Mouse (Mus musculus) thymus, adult 18-20 months (tissue): ENCODE data around the gene Mylip.

Experiments used
- DNase-seq, 2 experiments: peaks; one replicate each; pipeline ENCODE4 v3.0.0; 2022; ENCODE audit warnings: mixed read lengths in 2 of 2

Mylip gene

DNA sequence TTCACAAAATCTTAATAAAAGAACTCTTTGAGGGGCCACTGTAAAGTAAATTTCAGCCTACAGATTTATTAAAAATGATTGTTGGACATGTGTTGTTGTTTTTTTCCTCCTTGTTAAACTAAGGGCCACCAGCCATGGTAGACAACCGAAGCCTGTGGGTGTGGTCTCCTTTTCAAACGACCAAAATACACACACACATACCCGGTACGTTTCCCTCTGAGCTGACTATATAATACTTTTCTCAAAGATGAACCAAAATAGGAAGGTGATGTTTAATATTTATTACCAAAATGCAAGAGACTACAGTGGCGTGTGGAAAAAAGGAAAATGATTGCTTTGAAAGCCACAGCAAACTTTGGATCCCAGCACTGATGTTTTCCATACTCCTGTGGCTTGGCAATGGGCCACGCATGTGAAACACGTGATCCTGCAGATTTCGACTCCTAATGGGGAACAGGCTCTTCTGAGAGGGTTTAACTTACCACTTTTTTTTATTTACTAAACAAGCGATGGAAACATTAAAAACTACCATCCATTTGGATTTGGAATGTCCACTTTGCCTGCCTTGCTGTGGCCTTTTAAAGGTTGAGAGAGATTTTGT, 2.4 kb downstream of the Mylip start:
- no peak for DNase-seq

DNA sequence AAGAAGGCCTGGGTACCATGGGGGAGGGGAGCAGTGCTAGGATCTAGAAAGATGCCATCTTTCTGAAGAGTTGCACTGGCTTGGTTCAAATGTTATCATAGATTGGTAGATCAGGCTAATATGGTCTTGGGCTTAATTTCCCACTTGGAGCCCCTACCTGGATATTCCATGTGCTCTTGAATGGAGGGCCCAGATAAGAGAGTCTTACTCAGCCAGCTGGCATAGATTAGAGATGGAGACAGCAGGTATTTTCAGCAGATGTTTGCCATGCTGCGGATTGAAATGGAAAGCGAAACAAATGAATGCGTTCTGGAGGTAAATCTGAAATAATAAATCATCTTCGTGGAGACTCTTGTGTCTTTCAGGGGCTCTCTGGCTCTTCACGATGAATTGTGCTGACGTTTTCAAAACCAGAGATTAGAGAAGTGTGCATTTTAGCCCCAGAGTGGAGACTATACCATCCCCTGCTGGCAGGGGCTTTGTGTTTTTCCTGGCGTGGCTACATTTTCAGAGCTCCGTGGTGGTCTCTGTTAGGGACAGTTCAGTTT, 4.8 kb downstream of the Mylip start:
- no peak for DNase-seq

DNA sequence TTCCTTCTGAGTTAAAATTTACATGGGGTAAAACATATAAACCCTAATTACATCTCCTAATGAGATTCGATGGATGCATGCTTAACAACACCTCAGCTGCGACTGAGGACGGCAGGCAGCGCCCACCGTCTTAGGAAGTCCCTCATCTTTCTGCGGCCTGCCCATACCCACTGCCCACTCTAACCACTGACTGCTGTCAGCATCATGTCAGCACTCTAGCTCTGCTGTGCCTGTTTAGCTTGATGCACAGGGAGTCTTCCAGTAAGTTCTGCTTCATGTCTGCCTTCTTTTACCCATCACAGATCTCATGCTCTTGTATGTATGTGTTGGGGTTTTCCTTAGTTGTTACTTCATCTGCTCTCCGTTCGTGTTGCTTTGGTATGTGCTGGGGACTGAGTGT, 7.2 kb downstream of the Mylip start:
- no peak for DNase-seq

DNA sequence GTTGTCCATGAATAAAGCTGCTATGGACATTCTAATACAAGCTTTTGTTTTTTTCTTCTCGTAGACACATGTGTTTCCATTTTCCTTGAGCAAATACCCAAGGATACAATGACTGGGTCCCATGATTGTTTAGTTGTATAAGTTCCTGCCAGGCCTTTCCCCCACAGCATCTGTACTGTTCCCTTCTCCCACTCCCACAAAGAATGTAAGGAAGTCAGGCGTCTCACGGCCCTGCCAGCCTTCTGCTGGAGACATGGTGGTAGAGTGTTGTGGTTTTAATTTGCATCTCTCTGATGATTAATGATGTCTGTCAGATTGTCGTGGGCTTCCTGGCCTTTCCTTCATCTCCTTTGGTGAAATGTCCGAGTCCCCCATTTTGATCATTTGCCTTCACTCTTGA, 7.7 kb downstream of the Mylip start:
- DNase-seq: no peak

DNA sequence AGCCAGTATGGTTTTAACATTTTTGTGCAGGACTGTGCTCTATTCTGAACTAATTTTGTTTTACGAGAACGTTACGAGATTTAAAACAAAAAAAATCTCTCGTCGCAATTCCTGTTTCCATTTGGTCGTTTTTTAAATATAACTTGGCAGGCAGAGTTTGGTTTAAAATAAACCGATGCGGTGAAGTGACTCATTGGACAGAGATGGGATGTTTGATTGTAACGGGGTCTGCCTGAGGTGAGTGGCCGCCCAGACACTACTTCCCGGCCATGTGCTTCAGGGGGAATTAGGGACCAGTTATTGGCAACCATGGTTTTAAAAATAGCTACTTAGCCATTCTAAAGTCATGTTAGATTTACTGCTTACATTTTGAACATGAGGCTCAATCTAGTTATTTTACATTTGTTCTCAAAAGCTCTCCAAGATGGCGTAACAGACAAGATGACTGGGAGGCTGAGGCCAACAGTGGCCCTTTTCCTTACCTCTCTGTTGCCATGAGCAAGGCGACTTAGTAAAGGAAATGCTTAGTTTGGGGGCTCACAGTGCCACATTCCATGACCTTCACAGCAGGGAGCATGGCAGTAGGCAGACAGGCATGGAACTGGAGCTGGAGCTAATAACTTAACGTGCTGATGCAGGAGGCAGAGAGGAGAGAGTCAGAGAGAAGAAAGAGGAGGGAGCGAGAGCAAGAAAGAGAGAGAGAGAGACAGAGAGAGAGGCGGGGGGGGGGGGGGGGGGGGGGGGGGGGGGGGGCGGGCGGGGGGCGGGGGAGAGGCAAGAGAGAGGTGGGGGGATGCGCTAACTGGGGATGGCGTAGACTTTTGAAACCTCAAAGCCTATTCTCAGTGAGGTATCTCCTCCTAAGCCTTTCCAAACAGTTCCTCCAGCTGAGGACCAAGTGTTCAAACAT, 8.6 kb downstream of the Mylip start:
- DNase-seq: no peak

DNA sequence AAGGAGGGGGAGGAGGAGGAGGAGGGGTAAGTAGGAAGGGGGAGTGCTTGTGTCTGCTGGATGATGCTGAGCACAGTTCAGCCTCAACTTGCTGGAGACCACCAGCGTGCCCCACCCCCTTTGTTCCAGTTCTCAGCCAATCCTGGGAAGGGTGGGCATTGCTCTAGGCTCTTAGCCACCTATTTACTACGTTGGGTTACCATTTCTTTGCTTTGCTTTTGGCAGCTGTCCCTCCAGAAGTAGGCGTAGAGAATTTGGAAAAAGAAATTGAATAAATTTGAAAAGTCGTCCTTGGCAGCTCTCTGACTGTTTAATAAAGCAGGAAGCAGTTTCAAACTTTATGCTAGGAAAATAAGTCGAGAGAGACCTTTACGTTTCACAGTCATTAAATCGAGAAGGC, 11.2 kb downstream of the Mylip start:
- no peak for DNase-seq

DNA sequence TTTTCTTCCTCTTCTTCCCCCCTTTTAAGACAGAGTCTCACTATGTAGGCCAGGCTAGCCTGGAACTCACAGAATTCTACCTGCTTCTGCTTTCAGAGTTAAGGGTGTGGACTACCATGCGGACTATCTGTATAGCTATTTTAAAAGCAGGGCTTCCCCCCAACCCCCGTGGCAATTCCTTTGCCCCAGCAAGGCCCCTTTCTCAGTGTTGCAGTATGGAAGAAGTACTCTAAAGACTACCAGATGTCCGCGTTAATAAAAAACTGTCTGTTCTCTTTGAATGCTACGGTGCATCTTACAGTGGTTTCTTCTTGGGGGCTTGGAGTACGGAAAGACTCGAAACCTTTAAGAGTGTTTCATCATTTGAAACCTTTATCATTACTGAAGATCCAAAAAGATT, 12.3 kb downstream of the Mylip start:
- no peak for DNase-seq

DNA sequence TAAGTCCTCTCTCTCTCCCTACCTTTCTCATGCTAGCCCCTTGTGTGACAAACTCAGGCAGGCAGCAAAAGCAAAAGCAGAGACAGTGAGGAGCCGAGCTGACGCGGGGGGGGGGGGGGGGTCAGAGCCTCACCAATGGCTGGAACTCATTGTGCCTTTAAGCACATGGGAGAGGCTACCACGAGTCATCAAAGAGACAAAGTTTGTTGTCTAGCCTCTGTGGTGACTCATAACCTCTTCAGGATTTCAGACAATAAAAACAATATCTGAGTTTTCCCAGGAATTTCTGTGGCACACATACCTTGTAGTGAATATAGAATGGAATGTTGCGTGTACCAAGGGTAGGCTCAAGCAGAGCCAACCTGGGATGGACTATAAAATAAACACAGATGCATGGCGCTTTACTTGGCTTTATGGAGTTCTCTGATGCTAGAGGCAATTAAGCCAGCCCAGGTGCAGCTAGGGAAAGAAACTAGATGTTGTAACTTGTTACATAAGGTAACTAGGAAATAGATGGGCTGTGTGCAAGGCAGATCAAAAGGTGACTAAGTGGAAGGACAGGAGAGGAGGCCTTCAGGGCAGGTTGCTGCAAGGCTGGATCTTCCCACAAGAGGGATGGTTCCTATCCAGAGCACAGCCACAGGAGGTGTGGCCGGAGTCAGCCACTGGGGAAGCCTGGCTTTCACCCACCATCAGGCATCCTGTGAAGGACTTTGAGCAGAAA, 12.9 kb downstream of the Mylip start:
- DNase-seq: no peak

DNA sequence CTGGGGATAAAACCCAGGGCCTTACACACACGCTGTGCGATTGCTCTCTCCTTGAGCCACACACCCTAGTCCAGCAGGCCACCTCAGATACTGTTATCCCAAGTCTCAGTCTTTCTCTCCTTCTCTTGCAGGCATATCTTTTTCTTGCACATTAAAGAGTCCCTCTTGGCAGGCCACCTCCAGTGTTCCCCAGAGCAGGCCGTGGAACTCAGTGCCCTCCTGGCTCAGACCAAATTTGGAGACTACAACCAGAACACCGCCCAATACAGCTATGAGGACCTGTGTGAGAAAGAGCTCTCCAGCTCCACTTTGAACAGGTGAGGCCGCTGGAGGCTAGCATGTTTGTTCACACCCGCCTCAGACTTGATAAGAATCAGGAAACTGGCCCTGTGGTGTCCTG, 14.7 kb downstream of the Mylip start:
- DNase-seq: no peak

DNA sequence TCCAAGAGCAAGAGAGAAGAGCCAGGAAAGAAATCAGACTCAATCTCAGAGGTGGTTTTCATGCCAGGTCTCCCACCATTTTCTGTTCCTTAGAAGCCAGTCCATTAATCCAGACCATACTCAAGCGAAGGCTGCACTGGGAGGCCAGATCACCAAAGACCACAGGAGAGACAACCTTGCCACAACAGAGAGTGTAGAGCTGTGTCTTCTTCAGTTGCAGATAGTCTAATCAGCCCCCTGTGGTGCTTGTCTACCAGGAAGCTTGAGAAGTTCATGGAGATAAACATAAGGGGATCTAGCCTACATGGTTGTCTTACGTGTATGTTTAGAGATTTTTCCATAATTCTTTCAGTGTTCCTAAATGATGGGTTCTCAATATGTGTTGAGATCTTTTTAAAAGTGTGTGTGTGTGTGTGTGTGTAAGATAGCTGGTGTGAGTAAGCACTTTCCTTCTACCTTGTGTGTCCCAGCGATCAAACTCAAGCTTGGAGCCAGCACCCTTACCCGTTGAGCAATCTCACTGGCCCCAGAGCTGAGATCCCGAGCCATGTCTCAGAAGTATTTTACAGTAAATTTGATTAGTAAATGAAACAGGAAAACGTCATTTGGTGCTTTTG, 15.8 kb downstream of the Mylip start:
- DNase-seq: no peak

DNA sequence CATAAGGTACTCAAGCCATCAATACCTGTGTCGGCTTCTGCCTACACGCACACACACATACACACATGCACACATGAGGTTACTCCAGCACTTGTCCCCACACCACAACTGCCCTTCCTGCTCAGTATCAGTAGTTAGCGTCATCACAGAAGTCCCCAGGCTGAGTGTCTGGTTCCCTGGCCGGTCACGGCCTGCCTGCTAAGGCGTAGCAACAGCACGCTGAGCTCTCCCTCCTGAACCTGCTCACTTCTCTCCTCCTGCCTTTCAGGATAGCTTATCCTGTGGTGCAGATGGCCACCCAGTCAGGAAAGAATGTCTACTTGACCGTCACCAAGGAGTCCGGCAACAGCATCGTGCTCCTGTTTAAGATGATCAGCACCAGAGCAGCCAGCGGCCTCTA, 16.7 kb downstream of the Mylip start:
- DNase-seq: no peak

DNA sequence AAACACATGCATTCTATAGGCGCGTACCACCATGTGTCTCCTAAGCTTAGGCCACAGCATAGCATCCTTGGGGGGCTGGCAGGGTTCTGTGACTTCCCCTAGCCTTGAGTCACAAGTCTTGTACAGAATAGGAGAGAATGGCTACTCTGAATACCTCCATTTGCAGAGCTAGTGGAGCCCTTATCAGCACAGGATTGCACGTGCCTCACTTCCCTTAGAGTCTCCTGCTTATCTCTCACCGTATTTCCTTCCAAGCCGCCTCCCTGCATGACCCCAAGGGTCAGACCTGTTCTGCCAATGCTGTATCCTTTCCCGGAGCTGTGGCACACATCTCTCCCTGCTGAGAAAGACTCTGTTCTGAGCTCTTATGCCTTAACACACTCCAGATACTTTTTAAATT, 17.2 kb downstream of the Mylip start:
- no peak for DNase-seq

DNA sequence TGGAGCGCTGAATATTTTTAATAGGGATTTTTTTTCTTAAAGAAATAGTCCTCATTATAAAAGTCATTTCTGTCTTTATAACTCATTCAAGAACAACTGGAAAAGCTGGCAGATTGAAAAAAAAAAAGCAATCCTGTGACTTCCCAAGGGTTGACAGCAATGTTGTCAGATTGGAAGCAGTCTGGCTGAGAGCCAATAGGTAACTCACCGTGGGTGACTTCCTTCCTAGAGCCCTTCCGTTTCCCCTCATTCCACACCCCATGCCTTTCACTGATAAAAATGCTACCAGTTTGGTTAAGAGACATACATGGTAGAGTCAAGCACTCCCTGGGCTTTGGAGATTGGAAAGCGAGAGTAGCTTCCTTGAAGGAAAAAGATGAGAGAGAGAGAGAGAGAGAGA, 21.4 kb downstream of the Mylip start:
- DNase-seq: no peak

DNA sequence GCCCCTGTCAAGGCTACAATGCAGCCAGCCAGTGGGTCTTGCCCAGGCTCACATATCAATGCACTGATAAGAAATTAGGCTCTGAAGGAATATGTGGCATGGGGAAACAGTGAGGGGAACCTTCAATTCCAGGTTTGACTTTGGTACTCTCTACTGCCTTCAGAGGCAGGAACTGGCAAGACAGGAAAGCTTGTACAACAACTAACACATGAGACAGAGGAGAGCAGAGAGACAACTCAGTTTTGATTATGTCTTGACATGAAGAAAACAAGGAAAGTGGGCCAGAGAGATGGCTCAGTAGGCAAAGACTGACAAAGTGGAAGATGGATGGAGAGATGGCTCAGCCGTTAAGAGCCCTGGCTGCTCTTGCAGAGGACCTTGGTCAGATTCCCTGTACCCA, 23.5 kb downstream of the Mylip start:
- DNase-seq: no peak

DNA sequence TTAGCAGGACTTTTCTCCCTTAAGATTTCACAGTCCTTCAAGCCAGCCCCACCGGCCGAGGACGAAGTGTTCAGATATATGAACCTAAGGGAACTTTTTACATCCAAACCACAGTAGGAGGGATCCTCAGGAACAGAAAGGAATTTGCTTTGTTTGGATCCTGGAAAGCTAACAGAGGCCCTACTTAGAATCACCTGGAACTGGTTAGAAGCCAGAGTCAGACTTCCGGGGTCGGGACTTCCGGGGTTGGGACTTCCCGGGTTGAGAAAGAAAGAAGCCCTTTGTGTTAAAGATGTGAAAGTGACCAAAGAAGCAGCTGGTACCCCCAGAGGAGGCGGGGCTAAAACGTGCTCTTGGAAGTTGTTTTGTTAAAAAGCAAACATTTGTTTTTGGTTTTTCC, 24.5 kb downstream of the Mylip start:
- no peak for DNase-seq

DNA sequence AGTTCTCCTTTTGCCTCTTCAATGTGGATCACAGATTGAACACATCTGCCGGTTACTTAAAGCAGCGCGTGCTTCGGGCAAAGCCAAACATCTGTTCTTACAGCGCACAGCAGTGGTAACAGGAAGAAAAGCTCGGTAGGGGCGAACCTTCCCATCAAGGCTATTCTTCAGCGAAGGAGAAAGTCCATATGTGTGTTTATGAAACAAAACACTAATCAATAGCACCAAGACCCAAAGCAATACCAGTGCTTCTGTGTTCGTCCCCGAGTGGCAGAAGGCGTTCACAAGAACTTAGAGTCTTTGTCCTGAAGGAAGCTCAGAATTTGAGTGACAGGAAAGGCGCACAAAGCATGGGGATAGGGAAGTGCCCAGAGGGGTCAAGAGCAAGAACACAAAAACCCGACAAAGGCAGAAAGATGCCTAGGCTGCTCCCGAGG, 27.1 kb downstream of the Mylip start:
- DNase-seq: no peak

DNA sequence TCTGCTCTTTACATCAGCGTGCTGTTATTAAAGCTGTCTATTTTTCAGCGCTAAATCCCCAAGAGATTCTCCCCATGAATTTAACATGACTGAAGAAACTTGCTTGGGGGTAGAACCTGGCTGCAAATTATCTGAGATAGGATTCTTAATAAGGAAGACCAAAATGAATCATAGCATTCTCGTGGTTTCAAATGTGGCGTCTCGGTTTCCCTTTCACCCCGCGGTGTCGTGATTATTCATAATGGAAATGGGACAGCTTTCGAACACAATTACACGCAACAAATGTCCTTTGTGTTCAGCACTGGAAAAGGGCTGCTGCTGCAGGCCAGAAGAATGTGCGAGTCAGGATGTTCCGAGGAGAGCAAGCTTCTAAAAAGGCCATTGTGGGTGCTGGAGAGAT, 29.4 kb downstream of the Mylip start:
- DNase-seq: no peak

DNA sequence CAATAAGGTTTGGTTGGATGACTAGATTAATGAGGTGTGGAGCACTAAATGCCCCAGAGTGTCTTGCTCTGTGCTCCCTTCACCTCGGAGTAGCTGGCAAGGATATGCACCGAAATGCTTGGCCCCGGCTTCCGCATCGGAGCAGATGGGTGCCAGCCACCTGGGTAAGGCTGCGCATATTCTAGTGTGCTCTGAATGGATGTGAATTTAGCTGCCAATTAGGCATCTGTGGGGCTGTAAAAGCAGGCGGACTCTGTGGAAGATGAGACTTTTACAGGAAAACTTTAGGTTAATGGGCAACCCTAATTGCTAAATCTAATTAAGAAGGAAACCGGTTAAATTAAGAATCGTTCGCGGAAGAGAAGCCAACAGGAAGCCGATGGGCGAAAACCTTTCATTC, 32.7 kb downstream of the Mylip start:
- no peak for DNase-seq

DNA sequence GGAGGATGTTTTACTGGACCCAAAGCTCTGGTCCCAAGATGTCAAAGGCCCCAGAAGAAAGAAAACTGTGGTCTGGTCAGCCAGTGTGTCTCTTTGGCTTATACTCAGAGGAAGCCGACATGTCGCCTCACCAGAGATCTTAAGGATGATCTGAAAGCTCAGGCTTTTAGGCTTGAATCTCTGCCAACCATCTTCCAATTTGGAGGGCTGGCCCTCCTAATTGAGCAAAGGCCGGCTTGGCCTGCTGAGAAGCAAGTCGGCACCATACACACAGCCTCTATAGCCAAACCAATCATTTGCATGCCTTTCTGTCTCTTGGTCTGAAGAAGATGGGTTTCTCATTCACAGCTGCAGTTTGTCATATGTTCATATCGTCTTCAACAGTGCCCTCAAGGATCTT, 33.2 kb downstream of the Mylip start:
- DNase-seq: no peak

DNA sequence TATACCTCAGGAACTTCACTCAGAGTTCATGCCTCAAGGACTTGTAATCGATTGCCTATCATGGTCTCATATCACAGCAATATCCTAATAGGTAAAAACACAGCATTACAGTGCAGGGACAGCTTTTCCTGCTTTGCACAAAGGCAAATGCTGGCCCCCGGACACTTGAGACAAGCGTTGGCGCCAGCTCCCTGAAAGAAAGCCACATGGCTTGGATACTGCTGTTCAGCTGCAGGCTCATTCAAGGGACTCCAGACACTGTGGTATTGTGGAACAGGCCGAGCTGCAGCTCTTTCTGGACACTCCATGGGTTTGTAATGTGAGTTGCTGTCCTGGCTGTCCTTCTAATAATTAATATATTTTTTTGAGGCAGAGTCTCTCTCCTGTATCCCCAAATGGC, 34.4 kb downstream of the Mylip start:
- DNase-seq: no peak

DNA sequence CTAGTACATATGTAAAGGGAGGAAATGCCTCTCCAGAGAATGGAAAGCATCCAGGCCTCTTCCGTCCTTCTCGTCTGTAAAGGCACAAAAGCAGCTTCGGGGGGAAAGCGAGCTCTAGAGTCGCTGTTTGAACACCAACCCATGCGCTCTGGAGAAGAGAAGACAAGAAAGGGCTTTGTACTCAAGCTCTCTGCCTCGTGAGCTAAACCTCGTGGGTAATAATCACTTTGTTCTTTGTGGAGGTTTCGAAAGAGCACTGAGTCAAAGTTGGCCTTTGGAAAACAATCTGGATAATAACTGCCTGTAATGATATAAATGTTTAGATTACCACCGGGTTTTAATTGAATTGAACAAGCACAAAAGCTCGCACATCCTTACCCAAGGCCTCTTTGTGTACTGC, 39.7 kb downstream of the Mylip start:
- DNase-seq: no peak

DNA sequence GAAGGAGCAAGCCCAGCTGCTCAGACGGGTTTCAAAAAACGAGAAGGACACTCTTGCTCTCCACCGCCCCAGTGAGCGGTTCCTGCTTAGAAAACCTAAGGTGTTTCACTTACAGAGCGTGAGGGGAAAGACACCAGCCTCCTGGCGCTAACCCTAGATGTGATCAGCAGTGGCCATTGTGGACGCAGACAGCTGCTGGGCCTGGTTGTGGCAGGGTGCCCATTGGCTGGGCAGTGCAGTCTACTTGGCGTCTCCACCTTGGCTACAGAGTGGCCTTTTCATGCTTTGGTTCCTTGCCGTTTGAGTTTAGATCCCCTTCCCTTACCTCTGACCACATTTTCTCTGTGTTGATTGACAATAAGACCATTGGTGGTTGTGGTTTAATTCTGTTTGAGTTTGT, 47.6 kb downstream of the Mylip start:
- DNase-seq: no peak

DNA sequence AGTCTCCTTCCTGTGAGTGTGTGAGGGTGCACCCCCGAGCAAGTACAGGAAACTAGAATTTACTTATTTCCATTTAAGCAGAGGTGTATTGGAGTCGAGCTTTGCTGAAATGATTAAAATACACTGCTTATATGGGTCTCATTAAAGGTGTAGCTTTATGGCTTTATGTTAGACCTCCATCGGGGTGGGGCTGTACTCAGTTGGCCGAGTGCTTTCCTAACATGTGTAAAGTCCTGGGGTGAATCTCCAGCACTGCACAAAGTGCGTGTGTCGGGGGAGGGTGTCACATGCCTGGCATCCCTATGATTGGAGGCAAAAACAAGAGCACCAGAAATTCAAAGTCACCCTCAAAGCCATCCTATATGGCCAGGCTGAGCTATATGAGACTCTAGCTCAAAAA, 49.3 kb downstream of the Mylip start:
- no peak for DNase-seq
